Mouse (Mus musculus) MEL (cell line): ENCODE data around the gene Pakap. TPM values are rescaled to one million over a fixed set of nuclear protein-coding genes. Genes with fewer than 3 reads are reported as not detected.

Experiments
- DNase-seq: peaks from one replicate; pipeline ENCODE4 v3.0.0; 2011; ENCODE audit warnings: low read depth, low spot score
- H3K27ac ChIP-seq: 2 replicates; pipeline ENCODE4 v1.5.1; 2012; ENCODE audit warnings: low read depth, mild to moderate bottlenecking, control low read depth, low read length, moderate library complexity; ENCODE audit not compliant: control insufficient read depth
- H3K27me3 ChIP-seq, 2 experiments: fragments of 150-350 bp in 1 of 2; sonication (generic) in 1 of 2; 2 replicates each; pipeline ENCODE4 v1.6.1; 2012; ENCODE audit warnings: low read length in 2 of 2, mild to moderate bottlenecking in 2 of 2, improper control_type of control experiment in 1 of 2, moderate library complexity in 1 of 2; ENCODE audit not compliant: insufficient read depth in 2 of 2, control insufficient read depth in 1 of 2
- H3K36me3 ChIP-seq, 2 experiments: 2 replicates each; pipeline ENCODE4 v1.6.1; 2012 to 2014; ENCODE audit warnings: low read length in 2 of 2, improper control_type of control experiment in 1 of 2, inconsistent platforms in 1 of 2, mild to moderate bottlenecking in 1 of 2; ENCODE audit not compliant: insufficient read depth in 2 of 2, control insufficient read depth in 1 of 2
- H3K4me1 ChIP-seq, 2 experiments: fragments of 150-350 bp in 1 of 2; sonication (generic) in 1 of 2; 2 replicates each; pipeline ENCODE4 v1.6.1; 2012; ENCODE audit warnings: low read length in 2 of 2, improper control_type of control experiment in 1 of 2, mild to moderate bottlenecking in 1 of 2; ENCODE audit not compliant: insufficient read depth in 2 of 2, control insufficient read depth in 1 of 2
- H3K4me3 ChIP-seq, 2 experiments: fragments of 150-350 bp in 1 of 2; sonication (generic) in 1 of 2; 2 replicates each; pipeline ENCODE4 v1.5.1; 2012; ENCODE audit warnings: low read depth in 2 of 2, low read length in 2 of 2, mild to moderate bottlenecking in 2 of 2, moderate library complexity in 2 of 2, control low read depth in 1 of 2, improper control_type of control experiment in 1 of 2; ENCODE audit not compliant: control insufficient read depth in 1 of 2, insufficient read depth in 1 of 2
- H3K79me2 ChIP-seq: 2 replicates; pipeline ENCODE4 v1.6.1; 2012; ENCODE audit warnings: mild to moderate bottlenecking, low read length, moderate library complexity; ENCODE audit not compliant: control insufficient read depth, poor library complexity, insufficient read depth
- H3K9ac ChIP-seq: 2 replicates; pipeline ENCODE4 v1.6.1; 2012; ENCODE audit warnings: low read depth, mild to moderate bottlenecking, control low read depth, low read length, moderate library complexity; ENCODE audit not compliant: control insufficient read depth, poor library complexity, severe bottlenecking
- H3K9me3 ChIP-seq: fragments of 150-350 bp; sonication (generic); replicated peaks from 2 replicates; pipeline ENCODE4 v1.6.1; 2012; ENCODE audit warnings: mild to moderate bottlenecking, low read length, improper control_type of control experiment, moderate library complexity; ENCODE audit not compliant: insufficient read depth
- BHLHE40 ChIP-seq: IDR thresholded peaks from 2 replicates; pipeline ENCODE4 v1.6.1; 2012; ENCODE audit warnings: low read depth, mild to moderate bottlenecking, inconsistent platforms, low read length, improper control_type of control experiment, borderline replicate concordance
- CHD1 ChIP-seq: IDR thresholded peaks from 2 replicates; pipeline ENCODE4 v1.6.1; 2012; ENCODE audit warnings: low read depth, mild to moderate bottlenecking, inconsistent platforms, low read length, improper control_type of control experiment
- CHD2 ChIP-seq: IDR thresholded peaks from 2 replicates; pipeline ENCODE4 v1.6.1; 2011; ENCODE audit warnings: low read length, improper control_type of control experiment
- CTCF ChIP-seq, 3 experiments: IDR thresholded peaks in 2 of 3; conservative IDR thresholded peaks in 1 of 3; 2 replicates each; pipeline ENCODE4 v1.5.1; 2011 to 2012; ENCODE audit warnings: low read length in 3 of 3, low read depth in 2 of 3, mild to moderate bottlenecking in 2 of 3, improper control_type of control experiment in 1 of 3, inconsistent platforms in 1 of 3, mixed read lengths in 1 of 3, moderate library complexity in 1 of 3; ENCODE audit not compliant: control insufficient read depth in 1 of 3, insufficient read depth in 1 of 3, poor library complexity in 1 of 3, severe bottlenecking in 1 of 3
- E2F4 ChIP-seq: IDR thresholded peaks from 2 replicates; pipeline ENCODE4 v1.6.1; 2011; ENCODE audit warnings: low read depth, low read length, improper control_type of control experiment, borderline replicate concordance
- EP300 ChIP-seq, 2 experiments: IDR thresholded peaks; 2 replicates each; pipeline ENCODE4 v1.6.1; 2011; ENCODE audit warnings: improper control_type of control experiment in 2 of 2, low read length in 2 of 2, low read depth in 1 of 2, mild to moderate bottlenecking in 1 of 2
- GATA1 ChIP-seq: IDR thresholded peaks from 2 replicates; pipeline ENCODE4 v1.6.1; 2011; ENCODE audit warnings: low read depth, low read length, improper control_type of control experiment
- HCFC1 ChIP-seq: IDR thresholded peaks from 2 replicates; pipeline ENCODE4 v1.6.1; 2012; ENCODE audit warnings: low read depth, mild to moderate bottlenecking, inconsistent platforms, low read length, improper control_type of control experiment, moderate library complexity
- JUND ChIP-seq: IDR thresholded peaks from 2 replicates; pipeline ENCODE4 v1.6.1; 2011; ENCODE audit warnings: low read depth, mild to moderate bottlenecking, improper control_type of control experiment, low read length
- KAT2A ChIP-seq: conservative IDR thresholded peaks from 2 replicates; pipeline ENCODE4 v1.6.1; 2012; ENCODE audit warnings: low read depth, low read length, improper control_type of control experiment, inconsistent platforms
- MAX ChIP-seq: IDR thresholded peaks from 2 replicates; pipeline ENCODE4 v1.6.1; 2011; ENCODE audit warnings: low read length, improper control_type of control experiment
- MAZ ChIP-seq: IDR thresholded peaks from 2 replicates; pipeline ENCODE4 v1.6.1; 2012; ENCODE audit warnings: low read depth, mild to moderate bottlenecking, inconsistent platforms, low read length, improper control_type of control experiment
- MXI1 ChIP-seq: IDR thresholded peaks from 2 replicates; pipeline ENCODE4 v1.6.1; 2011; ENCODE audit warnings: mild to moderate bottlenecking, low read depth, low read length, improper control_type of control experiment
- MYC ChIP-seq: IDR thresholded peaks from 2 replicates; pipeline ENCODE4 v1.6.1; 2011; ENCODE audit warnings: low read depth, mild to moderate bottlenecking, low read length, improper control_type of control experiment, moderate library complexity
- NELFE ChIP-seq: IDR thresholded peaks from 2 replicates; pipeline ENCODE4 v1.6.1; 2011; ENCODE audit warnings: low read depth, low read length, improper control_type of control experiment
- NRF1 ChIP-seq: IDR thresholded peaks from 2 replicates; pipeline ENCODE4 v1.6.1; 2014; ENCODE audit warnings: low read depth, mild to moderate bottlenecking, inconsistent platforms, low read length, improper control_type of control experiment, moderate library complexity; ENCODE audit not compliant: poor library complexity, insufficient read depth, severe bottlenecking
- POLR2A ChIP-seq, 2 experiments: IDR thresholded peaks; 2 replicates each; pipeline ENCODE4 v1.6.1; 2011 to 2012; ENCODE audit warnings: low read length in 2 of 2, mild to moderate bottlenecking in 2 of 2, control low read depth in 1 of 2, improper control_type of control experiment in 1 of 2, low read depth in 1 of 2, moderate library complexity in 1 of 2; ENCODE audit not compliant: control insufficient read depth in 1 of 2, insufficient read depth in 1 of 2, poor library complexity in 1 of 2
- POLR2AphosphoS5 ChIP-seq: IDR thresholded peaks from 2 replicates; pipeline ENCODE4 v1.6.1; 2012; ENCODE audit warnings: low read depth, borderline replicate concordance, mild to moderate bottlenecking, inconsistent platforms, low read length, moderate library complexity, mixed read lengths
- RAD21 ChIP-seq: IDR thresholded peaks from 2 replicates; pipeline ENCODE4 v1.6.1; 2011; ENCODE audit warnings: mild to moderate bottlenecking, low read depth, low read length, improper control_type of control experiment
- RCOR1 ChIP-seq: IDR thresholded peaks from 2 replicates; pipeline ENCODE4 v1.6.1; 2012; ENCODE audit warnings: low read depth, mild to moderate bottlenecking, inconsistent platforms, low read length, improper control_type of control experiment
- SIN3A ChIP-seq: IDR thresholded peaks from 2 replicates; pipeline ENCODE4 v1.6.1; 2012; ENCODE audit warnings: low read length, improper control_type of control experiment, inconsistent platforms
- SMC3 ChIP-seq: IDR thresholded peaks from 2 replicates; pipeline ENCODE4 v1.6.1; 2011; ENCODE audit warnings: low read depth, low read length, improper control_type of control experiment
- TAL1 ChIP-seq: IDR thresholded peaks from 2 replicates; pipeline ENCODE4 v1.6.1; 2012; ENCODE audit warnings: mild to moderate bottlenecking, inconsistent platforms, low read length, moderate library complexity, mixed read lengths
- TBP ChIP-seq: IDR thresholded peaks from 2 replicates; pipeline ENCODE4 v1.8.0; 2011; ENCODE audit warnings: low read depth, low read length, improper control_type of control experiment
- UBTF ChIP-seq: IDR thresholded peaks from 2 replicates; pipeline ENCODE4 v1.6.1; 2012; ENCODE audit warnings: low read depth, mild to moderate bottlenecking, inconsistent platforms, low read length, improper control_type of control experiment, moderate library complexity, borderline replicate concordance; ENCODE audit not compliant: insufficient read depth
- USF1 ChIP-seq: IDR thresholded peaks from 2 replicates; pipeline ENCODE4 v1.6.1; 2014; ENCODE audit warnings: low read depth, mild to moderate bottlenecking, inconsistent platforms, low read length, improper control_type of control experiment, moderate library complexity
- USF2 ChIP-seq, 2 experiments: IDR thresholded peaks; 2 replicates each; pipeline ENCODE4 v1.6.1; 2011 to 2012; ENCODE audit warnings: improper control_type of control experiment in 2 of 2, low read length in 2 of 2, borderline replicate concordance in 1 of 2, inconsistent platforms in 1 of 2, low read depth in 1 of 2, mild to moderate bottlenecking in 1 of 2; ENCODE audit not compliant: insufficient read depth in 1 of 2
- ZC3H11A ChIP-seq: IDR thresholded peaks from 2 replicates; pipeline ENCODE4 v1.6.1; 2012; ENCODE audit warnings: low read depth, mild to moderate bottlenecking, inconsistent platforms, low read length, improper control_type of control experiment
- ZKSCAN1 ChIP-seq: IDR thresholded peaks from 2 replicates; pipeline ENCODE4 v1.6.1; 2012; ENCODE audit warnings: low read depth, mild to moderate bottlenecking, inconsistent platforms, low read length, improper control_type of control experiment, moderate library complexity
- ZMIZ1 ChIP-seq: IDR thresholded peaks from 2 replicates; pipeline ENCODE4 v1.6.1; 2012; ENCODE audit warnings: low read depth, mild to moderate bottlenecking, inconsistent platforms, low read length, improper control_type of control experiment, moderate library complexity
- ZNF384 ChIP-seq: IDR thresholded peaks from 2 replicates; pipeline ENCODE4 v1.6.1; 2012; ENCODE audit warnings: low read depth, mild to moderate bottlenecking, inconsistent platforms, low read length, improper control_type of control experiment
- polyA plus RNA-seq, 2 experiments: library from polyadenylated mRNA; stranded (reverse) in 1 of 2; unstranded in 1 of 2; fragments of >175 nt in 1 of 2; fragments of >200 nt in 1 of 2; gene quantifications; 2 replicates each; pipeline versions ENCODE4 v1.2.1 to v1.2.4; 2012; ENCODE audit warnings: low replicate concordance in 2 of 2, low read depth in 1 of 2; ENCODE audit not compliant: insufficient read length in 2 of 2, insufficient read depth in 1 of 2, missing spikeins in 1 of 2
- total RNA-seq: library from RNA; depleted of rRNA; stranded (reverse); fragments of 300-350 nt; gene quantifications from 2 replicates; pipeline ENCODE4 v1.2.3, GENCODE M21; 2012

Gene Pakap
- total and polyA plus RNA-seq, 3 experiments = not detected

DNA sequence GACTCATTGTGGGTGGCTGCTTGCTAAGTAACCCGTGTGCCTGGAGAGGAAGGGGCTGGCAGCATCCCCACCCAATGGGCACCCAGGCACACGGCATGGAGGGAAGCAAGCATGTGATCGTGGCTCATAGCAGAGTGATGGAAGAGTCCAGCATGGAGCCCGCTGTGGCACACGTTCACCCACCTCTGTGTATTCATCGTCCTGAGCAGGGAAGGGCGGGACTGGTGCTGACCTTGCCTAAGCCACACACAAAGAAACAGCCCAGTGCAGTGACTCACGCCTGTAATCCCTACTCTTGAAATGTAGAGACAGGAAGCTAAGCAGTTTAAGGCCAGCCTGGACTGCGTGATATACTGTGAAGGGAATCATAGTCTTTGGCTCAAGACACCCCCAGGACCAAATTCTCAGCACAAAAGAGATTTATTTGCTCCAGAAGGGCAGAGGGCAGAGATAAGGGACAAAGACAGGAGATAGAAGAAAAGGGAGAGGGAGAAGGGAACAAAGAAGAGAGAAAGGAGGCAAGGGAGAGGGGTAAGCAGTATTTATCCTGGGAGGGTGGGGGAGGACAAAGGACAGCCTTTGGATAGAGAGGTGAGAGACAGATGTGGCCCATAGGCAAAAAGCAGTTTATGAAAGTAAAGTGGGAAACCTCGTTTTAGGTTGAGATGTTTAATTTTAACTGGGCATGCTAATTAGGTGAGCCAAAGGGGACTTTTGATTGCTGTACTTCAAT lies 230.5 kb downstream of the Pakap start (continued):
- TF ChIP-seq E2F4 (no peak), NELFE (peak; percentile 58), MYC (peak; percentile 72; the same call in 1 of the 2 replicates), USF2 (IDR thresholded peaks at IDR 0.05; ENCODE audit: borderline replicate concordance in 1 of 2, insufficient read depth in 1 of 2, low read depth in 1 of 2, low read length in 2 of 2) (no peak), SIN3A (peak; percentile 45), BHLHE40 (no peak), MAX (peak; percentile 62; the same call in 1 of the 2 replicates), SMC3 (no peak), TBP (0 out of 2 replicates have a peak, but pooled peaks have one; percentile 36), GATA1 (0 out of 2 replicates have a peak, but pooled peaks have one; percentile 15), HCFC1 (0 out of 2 replicates have a peak, but pooled peaks have one; percentile 35), CHD2 (no peak), JUND (peak; percentile 4; the same call in 1 of the 2 replicates), UBTF (no peak), ZMIZ1 (peak; percentile 68; the same call in 1 of the 2 replicates), TAL1 (no peak), MAZ (peak; percentile 71; the same call in 1 of the 2 replicates)

DNA sequence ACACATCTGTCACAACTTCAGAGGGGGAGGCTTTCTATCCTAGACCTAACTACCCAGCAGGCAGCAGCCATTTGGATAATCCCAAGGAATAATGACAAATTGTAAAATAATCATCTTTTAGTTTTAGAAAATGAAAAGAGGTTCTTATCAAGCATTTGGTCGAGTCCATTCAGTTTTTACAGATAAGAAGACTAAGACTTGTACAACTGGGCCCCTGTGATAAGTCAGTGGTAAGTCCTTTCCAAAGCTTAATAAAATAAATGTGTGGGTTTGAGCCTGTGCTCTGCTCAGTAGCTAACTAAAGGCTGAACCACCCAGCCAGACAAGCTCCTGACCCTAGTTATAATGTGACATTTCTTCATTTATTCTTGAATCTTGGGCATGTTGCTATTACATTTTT lies 231.3 kb downstream of the Pakap start:
- H3K4me1 ChIP-seq = peaks cover 14 to 27% of the 10 kb centered on the region in 2 experiments
- H3K27me3 ChIP-seq = no peaks in the 10 kb centered on the region
- peak overlapping the region; percentile 66 for H3K9ac ChIP-seq
- H3K36me3 ChIP-seq = peaks cover 0 to 24% of the 10 kb centered on the region in 2 experiments; a peak in 2 of 4 replicates
- H3K79me2 ChIP-seq = no peaks in the 10 kb centered on the region
- no peaks in the 10 kb centered on the region for H3K9me3 ChIP-seq
- peak overlapping the region; percentile 90 for H3K27ac ChIP-seq
- DNase-seq = peak; percentile 81
- H3K4me3 ChIP-seq = peak overlapping the region; percentile 30 to 44
- TF ChIP-seq KAT2A (no peak), ZKSCAN1 (no peak), CTCF (IDR thresholded peaks at IDR 0.05 in 2 of 3, conservative IDR thresholded peaks at IDR 0.05 in 1 of 3; ENCODE audit: control insufficient read depth in 1 of 3, insufficient read depth in 1 of 3, low read depth in 2 of 3, low read length in 3 of 3, poor library complexity in 1 of 3, severe bottlenecking in 1 of 3) (no peak), RCOR1 (peak; percentile 36; the same call in 1 of the 2 replicates), NELFE (peak; percentile 41; the same call in 1 of the 2 replicates), CHD2 (no peak), ZC3H11A (no peak), UBTF (no peak), EP300 (IDR thresholded peaks at IDR 0.05; ENCODE audit: low read depth in 1 of 2, low read length in 2 of 2) (peak; percentile 89 to 93), E2F4 (no peak), USF1 (no peak), SMC3 (no peak), MAX (no peak), MAZ (no peak), POLR2AphosphoS5 (no peak), POLR2A (IDR thresholded peaks at IDR 0.05; ENCODE audit: control insufficient read depth in 1 of 2, insufficient read depth in 1 of 2, low read depth in 1 of 2, low read length in 2 of 2, poor library complexity in 1 of 2) (peak in 1 of 2 experiments; percentile 61; a peak in 2 of 4 replicates), BHLHE40 (0 out of 2 replicates have a peak, but pooled peaks have one; percentile 15), MYC (no peak), ZNF384 (no peak), RAD21 (no peak), GATA1 (peak; percentile 96), TAL1 (peak; percentile 76), MXI1 (no peak), TBP (peak; percentile 78), HCFC1 (no peak; the same call in 1 of the 2 replicates), NRF1 (no peak), CHD1 (peak; percentile 98)
